Mouse (Mus musculus) MEL (cell line): ENCODE data around the gene Tsc22d1. TPM values are rescaled to one million over a fixed set of nuclear protein-coding genes. Genes with fewer than 3 reads are reported as not detected.

Source experiments
- DNase-seq: peaks from one replicate; pipeline ENCODE4 v3.0.0; 2011; ENCODE audit warnings: low read depth, low spot score
- H3K27ac ChIP-seq: 2 replicates; pipeline ENCODE4 v1.5.1; 2012; ENCODE audit warnings: low read depth, mild to moderate bottlenecking, control low read depth, low read length, moderate library complexity; ENCODE audit not compliant: control insufficient read depth
- H3K27me3 ChIP-seq, 2 experiments: fragments of 150-350 bp in 1 of 2; sonication (generic) in 1 of 2; 2 replicates each; pipeline ENCODE4 v1.6.1; 2012; ENCODE audit warnings: low read length in 2 of 2, mild to moderate bottlenecking in 2 of 2, improper control_type of control experiment in 1 of 2, moderate library complexity in 1 of 2; ENCODE audit not compliant: insufficient read depth in 2 of 2, control insufficient read depth in 1 of 2
- H3K36me3 ChIP-seq, 2 experiments: 2 replicates each; pipeline ENCODE4 v1.6.1; 2012 to 2014; ENCODE audit warnings: low read length in 2 of 2, improper control_type of control experiment in 1 of 2, inconsistent platforms in 1 of 2, mild to moderate bottlenecking in 1 of 2; ENCODE audit not compliant: insufficient read depth in 2 of 2, control insufficient read depth in 1 of 2
- H3K4me1 ChIP-seq, 2 experiments: fragments of 150-350 bp in 1 of 2; sonication (generic) in 1 of 2; 2 replicates each; pipeline ENCODE4 v1.6.1; 2012; ENCODE audit warnings: low read length in 2 of 2, improper control_type of control experiment in 1 of 2, mild to moderate bottlenecking in 1 of 2; ENCODE audit not compliant: insufficient read depth in 2 of 2, control insufficient read depth in 1 of 2
- H3K4me3 ChIP-seq, 2 experiments: fragments of 150-350 bp in 1 of 2; sonication (generic) in 1 of 2; 2 replicates each; pipeline ENCODE4 v1.5.1; 2012; ENCODE audit warnings: low read depth in 2 of 2, low read length in 2 of 2, mild to moderate bottlenecking in 2 of 2, moderate library complexity in 2 of 2, control low read depth in 1 of 2, improper control_type of control experiment in 1 of 2; ENCODE audit not compliant: control insufficient read depth in 1 of 2, insufficient read depth in 1 of 2
- H3K79me2 ChIP-seq: 2 replicates; pipeline ENCODE4 v1.6.1; 2012; ENCODE audit warnings: mild to moderate bottlenecking, low read length, moderate library complexity; ENCODE audit not compliant: control insufficient read depth, poor library complexity, insufficient read depth
- H3K9ac ChIP-seq: 2 replicates; pipeline ENCODE4 v1.6.1; 2012; ENCODE audit warnings: low read depth, mild to moderate bottlenecking, control low read depth, low read length, moderate library complexity; ENCODE audit not compliant: control insufficient read depth, poor library complexity, severe bottlenecking
- H3K9me3 ChIP-seq: fragments of 150-350 bp; sonication (generic); replicated peaks from 2 replicates; pipeline ENCODE4 v1.6.1; 2012; ENCODE audit warnings: mild to moderate bottlenecking, low read length, improper control_type of control experiment, moderate library complexity; ENCODE audit not compliant: insufficient read depth
- CTCF ChIP-seq, 3 experiments: IDR thresholded peaks in 2 of 3; conservative IDR thresholded peaks in 1 of 3; 2 replicates each; pipeline ENCODE4 v1.5.1; 2011 to 2012; ENCODE audit warnings: low read length in 3 of 3, low read depth in 2 of 3, mild to moderate bottlenecking in 2 of 3, improper control_type of control experiment in 1 of 3, inconsistent platforms in 1 of 3, mixed read lengths in 1 of 3, moderate library complexity in 1 of 3; ENCODE audit not compliant: control insufficient read depth in 1 of 3, insufficient read depth in 1 of 3, poor library complexity in 1 of 3, severe bottlenecking in 1 of 3
- E2F4 ChIP-seq: IDR thresholded peaks from 2 replicates; pipeline ENCODE4 v1.6.1; 2011; ENCODE audit warnings: low read depth, low read length, improper control_type of control experiment, borderline replicate concordance
- EP300 ChIP-seq, 2 experiments: IDR thresholded peaks; 2 replicates each; pipeline ENCODE4 v1.6.1; 2011; ENCODE audit warnings: improper control_type of control experiment in 2 of 2, low read length in 2 of 2, low read depth in 1 of 2, mild to moderate bottlenecking in 1 of 2
- ETS1 ChIP-seq: IDR thresholded peaks from 2 replicates; pipeline ENCODE4 v1.6.1; 2012; ENCODE audit warnings: low read depth, mild to moderate bottlenecking, inconsistent platforms, low read length, improper control_type of control experiment, moderate library complexity
- GATA1 ChIP-seq: IDR thresholded peaks from 2 replicates; pipeline ENCODE4 v1.6.1; 2011; ENCODE audit warnings: low read depth, low read length, improper control_type of control experiment
- JUND ChIP-seq: IDR thresholded peaks from 2 replicates; pipeline ENCODE4 v1.6.1; 2011; ENCODE audit warnings: low read depth, mild to moderate bottlenecking, improper control_type of control experiment, low read length
- KAT2A ChIP-seq: conservative IDR thresholded peaks from 2 replicates; pipeline ENCODE4 v1.6.1; 2012; ENCODE audit warnings: low read depth, low read length, improper control_type of control experiment, inconsistent platforms
- MAX ChIP-seq: IDR thresholded peaks from 2 replicates; pipeline ENCODE4 v1.6.1; 2011; ENCODE audit warnings: low read length, improper control_type of control experiment
- MYB ChIP-seq: IDR thresholded peaks from 2 replicates; pipeline ENCODE4 v1.6.1; 2011; ENCODE audit warnings: mild to moderate bottlenecking, low read depth, low read length, improper control_type of control experiment
- NRF1 ChIP-seq: IDR thresholded peaks from 2 replicates; pipeline ENCODE4 v1.6.1; 2014; ENCODE audit warnings: low read depth, mild to moderate bottlenecking, inconsistent platforms, low read length, improper control_type of control experiment, moderate library complexity; ENCODE audit not compliant: poor library complexity, insufficient read depth, severe bottlenecking
- POLR2AphosphoS2 ChIP-seq: IDR thresholded peaks from 2 replicates; pipeline ENCODE4 v1.6.1; 2011; ENCODE audit warnings: low read length, improper control_type of control experiment
- POLR2AphosphoS5 ChIP-seq: IDR thresholded peaks from 2 replicates; pipeline ENCODE4 v1.6.1; 2012; ENCODE audit warnings: low read depth, borderline replicate concordance, mild to moderate bottlenecking, inconsistent platforms, low read length, moderate library complexity, mixed read lengths
- RAD21 ChIP-seq: IDR thresholded peaks from 2 replicates; pipeline ENCODE4 v1.6.1; 2011; ENCODE audit warnings: mild to moderate bottlenecking, low read depth, low read length, improper control_type of control experiment
- RCOR1 ChIP-seq: IDR thresholded peaks from 2 replicates; pipeline ENCODE4 v1.6.1; 2012; ENCODE audit warnings: low read depth, mild to moderate bottlenecking, inconsistent platforms, low read length, improper control_type of control experiment
- SIN3A ChIP-seq: IDR thresholded peaks from 2 replicates; pipeline ENCODE4 v1.6.1; 2012; ENCODE audit warnings: low read length, improper control_type of control experiment, inconsistent platforms
- SMC3 ChIP-seq: IDR thresholded peaks from 2 replicates; pipeline ENCODE4 v1.6.1; 2011; ENCODE audit warnings: low read depth, low read length, improper control_type of control experiment
- TAL1 ChIP-seq: IDR thresholded peaks from 2 replicates; pipeline ENCODE4 v1.6.1; 2012; ENCODE audit warnings: mild to moderate bottlenecking, inconsistent platforms, low read length, moderate library complexity, mixed read lengths
- TBP ChIP-seq: IDR thresholded peaks from 2 replicates; pipeline ENCODE4 v1.8.0; 2011; ENCODE audit warnings: low read depth, low read length, improper control_type of control experiment
- TCF12 ChIP-seq: IDR thresholded peaks from 2 replicates; pipeline ENCODE4 v1.6.1; 2014; ENCODE audit warnings: low read depth, mild to moderate bottlenecking, inconsistent platforms, low read length, improper control_type of control experiment, moderate library complexity
- USF1 ChIP-seq: IDR thresholded peaks from 2 replicates; pipeline ENCODE4 v1.6.1; 2014; ENCODE audit warnings: low read depth, mild to moderate bottlenecking, inconsistent platforms, low read length, improper control_type of control experiment, moderate library complexity
- USF2 ChIP-seq, 2 experiments: IDR thresholded peaks; 2 replicates each; pipeline ENCODE4 v1.6.1; 2011 to 2012; ENCODE audit warnings: improper control_type of control experiment in 2 of 2, low read length in 2 of 2, borderline replicate concordance in 1 of 2, inconsistent platforms in 1 of 2, low read depth in 1 of 2, mild to moderate bottlenecking in 1 of 2; ENCODE audit not compliant: insufficient read depth in 1 of 2
- ZKSCAN1 ChIP-seq: IDR thresholded peaks from 2 replicates; pipeline ENCODE4 v1.6.1; 2012; ENCODE audit warnings: low read depth, mild to moderate bottlenecking, inconsistent platforms, low read length, improper control_type of control experiment, moderate library complexity
- ZMIZ1 ChIP-seq: IDR thresholded peaks from 2 replicates; pipeline ENCODE4 v1.6.1; 2012; ENCODE audit warnings: low read depth, mild to moderate bottlenecking, inconsistent platforms, low read length, improper control_type of control experiment, moderate library complexity
- polyA plus RNA-seq, 2 experiments: library from polyadenylated mRNA; stranded (reverse) in 1 of 2; unstranded in 1 of 2; fragments of >175 nt in 1 of 2; fragments of >200 nt in 1 of 2; gene quantifications; 2 replicates each; pipeline versions ENCODE4 v1.2.1 to v1.2.4; 2012; ENCODE audit warnings: low replicate concordance in 2 of 2, low read depth in 1 of 2; ENCODE audit not compliant: insufficient read length in 2 of 2, insufficient read depth in 1 of 2, missing spikeins in 1 of 2
- total RNA-seq: library from RNA; depleted of rRNA; stranded (reverse); fragments of 300-350 nt; gene quantifications from 2 replicates; pipeline ENCODE4 v1.2.3, GENCODE M21; 2012

Tsc22d1 gene
- total and polyA plus RNA-seq, 3 experiments = 7.6 to 15.9 TPM; not detected in 1

DNA sequence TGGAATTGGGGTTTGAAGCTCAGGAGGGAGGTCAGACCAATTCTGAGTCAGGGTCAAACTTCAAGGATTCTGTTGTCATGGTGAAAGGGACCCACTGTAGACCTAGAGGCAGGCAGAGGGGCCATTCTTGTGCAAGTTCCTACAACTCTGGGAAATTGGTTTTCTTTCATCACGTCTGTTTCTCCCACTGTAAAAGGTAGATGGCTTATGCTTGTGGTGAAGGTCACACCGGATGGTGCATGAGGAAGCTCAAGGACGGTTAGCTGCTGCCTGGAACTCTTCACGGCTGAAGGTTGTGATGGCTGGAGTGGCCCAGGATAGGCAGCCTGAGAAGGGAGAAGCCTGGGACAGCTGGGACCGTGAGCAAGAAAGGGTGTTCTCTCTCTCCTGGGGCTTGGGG lies 103.5 kb downstream of the Tsc22d1 start:
- Histone ChIP-seq H3K4me3 (no peak overlapping the region), H3K27me3 (no peaks in the 10 kb centered on the region), H3K79me2 (no peaks in the 10 kb centered on the region), H3K9ac (no peak overlapping the region), H3K27ac (no peak overlapping the region)
- no peak for DNase-seq
- no peak for TF ChIP-seq TCF12
- TF ChIP-seq MAX = no peak
- no peak for TF ChIP-seq POLR2AphosphoS2
- TF ChIP-seq KAT2A = no peak
- no peak for TF ChIP-seq USF1
- TF ChIP-seq, all 39 proteins: peak for 0
- Histone ChIP-seq H3K4me1 (peaks cover 2 to 12% of the 10 kb centered on the region in 2 experiments), H3K36me3 (peaks cover 0 to 10% of the 10 kb centered on the region in 2 experiments; a peak in 2 of 4 replicates), H3K9me3 (no peaks in the 10 kb centered on the region)

DNA sequence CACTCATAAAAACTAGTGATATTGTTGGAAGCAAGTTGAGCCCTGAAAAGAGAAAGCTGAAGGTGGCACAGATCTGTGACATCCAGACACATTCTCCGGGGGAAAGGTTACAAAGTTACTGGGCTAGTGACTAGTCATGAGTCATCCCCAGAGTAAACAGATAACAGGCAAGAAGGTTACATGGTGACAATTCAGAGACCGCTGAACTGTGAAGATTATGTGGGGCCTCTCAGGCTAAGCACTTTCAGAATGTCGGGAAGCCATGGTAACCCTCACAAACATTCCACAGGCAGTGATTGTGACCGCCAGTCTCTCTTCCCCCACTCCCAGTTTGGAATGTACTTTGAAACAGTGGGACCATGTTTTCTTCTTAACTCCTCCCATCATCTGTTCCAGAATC lies 105.8 kb downstream of the Tsc22d1 start:
- H3K36me3 ChIP-seq = peaks cover 0 to 13% of the 10 kb centered on the region in 2 experiments; a peak in 2 of 4 replicates
- TF ChIP-seq RCOR1 (peak; percentile 60), TBP (peak; percentile 44; the same call in 1 of the 2 replicates), NRF1 (no peak), ZKSCAN1 (no peak), RAD21 (no peak), SIN3A (0 out of 2 replicates have a peak, but pooled peaks have one; percentile 31), E2F4 (no peak), USF2 (IDR thresholded peaks at IDR 0.05; ENCODE audit: borderline replicate concordance in 1 of 2, insufficient read depth in 1 of 2, low read depth in 1 of 2, low read length in 2 of 2) (no peak), TCF12 (peak; percentile 45), TAL1 (peak; percentile 60), GATA1 (peak; percentile 88), JUND (peak; percentile 93), MYB (no peak), CTCF (IDR thresholded peaks at IDR 0.05 in 2 of 3, conservative IDR thresholded peaks at IDR 0.05 in 1 of 3; ENCODE audit: control insufficient read depth in 1 of 3, insufficient read depth in 1 of 3, low read depth in 2 of 3, low read length in 3 of 3, poor library complexity in 1 of 3, severe bottlenecking in 1 of 3) (no peak), MAX (0 out of 2 replicates have a peak, but pooled peaks have one; percentile 30), ZMIZ1 (no peak), ETS1 (peak; percentile 85), POLR2AphosphoS5 (no peak), SMC3 (no peak), EP300 (IDR thresholded peaks at IDR 0.05; ENCODE audit: low read depth in 1 of 2, low read length in 2 of 2) (peak; percentile 84 to 89)
- no peaks in the 10 kb centered on the region for H3K27me3 ChIP-seq
- no peak overlapping the region for H3K9ac ChIP-seq
- H3K79me2 ChIP-seq = no peaks in the 10 kb centered on the region
- no peak overlapping the region for H3K27ac ChIP-seq
- no peaks in the 10 kb centered on the region for H3K9me3 ChIP-seq
- peak overlapping the region in 1 of 2 experiments; percentile 30; a peak in 1 of 4 replicates for H3K4me3 ChIP-seq
- peaks cover 3 to 22% of the 10 kb centered on the region in 2 experiments for H3K4me1 ChIP-seq
- DNase-seq = peak; percentile 83
